Mouse (Mus musculus) CH12.LX (cell line): Measurements from ENCODE around the gene Cd40. TPM values are rescaled to one million over a fixed set of nuclear protein-coding genes. Genes with fewer than 3 reads are reported as not detected.

Source experiments
- DNase-seq: peaks from one replicate; pipeline ENCODE4 v3.0.0-alpha.2; 2013; ENCODE audit errors: extremely low read depth
- H3K27ac ChIP-seq: 2 replicates; pipeline ENCODE4 v1.5.1; 2012; ENCODE audit warnings: low read depth, mild to moderate bottlenecking, control low read depth, moderate library complexity; ENCODE audit not compliant: insufficient read depth
- H3K27me3 ChIP-seq: replicated peaks from 2 replicates; pipeline ENCODE3; 2012; ENCODE audit warnings: inconsistent platforms
- H3K36me3 ChIP-seq, 2 experiments: replicated peaks in 1 of 2; 2 replicates each; pipeline versions ENCODE3 to v1.6.1; 2012; ENCODE audit warnings: inconsistent platforms in 1 of 2, low read length in 1 of 2, mild to moderate bottlenecking in 1 of 2, mixed read lengths in 1 of 2, moderate library complexity in 1 of 2; ENCODE audit not compliant: control insufficient read depth in 1 of 2, insufficient read depth in 1 of 2
- H3K4me1 ChIP-seq, 2 experiments: 2 replicates each; pipeline ENCODE4 v1.6.1; 2012; ENCODE audit warnings: inconsistent platforms in 1 of 2, moderate library complexity in 1 of 2; ENCODE audit not compliant: insufficient read depth in 2 of 2, control insufficient read depth in 1 of 2
- H3K4me2 ChIP-seq: 2 replicates; pipeline ENCODE4 v1.6.1; 2012; ENCODE audit warnings: low read depth, mild to moderate bottlenecking, control low read depth; ENCODE audit not compliant: poor library complexity, insufficient read depth, severe bottlenecking
- H3K4me3 ChIP-seq, 3 experiments: fragments of 150-350 bp in 1 of 3; sonication (generic) in 1 of 3; replicated peaks in 1 of 3; 2 replicates each; pipeline versions ENCODE3 to v1.5.1; 2011 to 2012; ENCODE audit warnings: low read depth in 2 of 3, low read length in 2 of 3, mild to moderate bottlenecking in 2 of 3, moderate library complexity in 2 of 3, control low read depth in 1 of 3, improper control_type of control experiment in 1 of 3, inconsistent platforms in 1 of 3, mixed read lengths in 1 of 3; ENCODE audit not compliant: poor library complexity in 1 of 3
- H3K79me2 ChIP-seq: replicated peaks from 2 replicates; pipeline ENCODE4 v1.6.1; 2012; ENCODE audit warnings: mild to moderate bottlenecking, moderate library complexity; ENCODE audit not compliant: control insufficient read depth, poor library complexity, insufficient read depth, severe bottlenecking; ENCODE audit errors: extremely low read depth
- H3K9ac ChIP-seq: 2 replicates; pipeline ENCODE4 v1.6.1; 2012; ENCODE audit warnings: low read depth, mild to moderate bottlenecking, control low read depth, moderate library complexity; ENCODE audit not compliant: insufficient read depth
- H3K9me3 ChIP-seq: replicated peaks from 2 replicates; pipeline ENCODE3; 2012; ENCODE audit warnings: low read length, inconsistent platforms, mixed read lengths
- BHLHE40 ChIP-seq: IDR thresholded peaks from 2 replicates; pipeline ENCODE4 v1.6.1; 2011; ENCODE audit warnings: mild to moderate bottlenecking, low read depth, low read length, improper control_type of control experiment
- CHD1 ChIP-seq: IDR thresholded peaks from 2 replicates; pipeline ENCODE4 v1.6.1; 2012; ENCODE audit warnings: low read depth, low read length, improper control_type of control experiment, inconsistent platforms
- CHD2 ChIP-seq: IDR thresholded peaks from 2 replicates; pipeline ENCODE4 v1.6.1; 2011; ENCODE audit warnings: low read length, improper control_type of control experiment
- E2F4 ChIP-seq: IDR thresholded peaks from 2 replicates; pipeline ENCODE4 v1.6.1; 2011; ENCODE audit warnings: low read depth, low read length, improper control_type of control experiment; ENCODE audit not compliant: insufficient replicate concordance
- ELF1 ChIP-seq: IDR thresholded peaks from 2 replicates; pipeline ENCODE4 v1.6.1; 2014; ENCODE audit warnings: low read depth, mild to moderate bottlenecking, inconsistent platforms, low read length, improper control_type of control experiment
- ETS1 ChIP-seq: conservative IDR thresholded peaks from 2 replicates; pipeline ENCODE4 v1.6.1; 2012; ENCODE audit warnings: low read depth, mild to moderate bottlenecking, inconsistent platforms, low read length, improper control_type of control experiment, moderate library complexity
- GABPA ChIP-seq: IDR thresholded peaks from 2 replicates; pipeline ENCODE4 v1.6.1; 2012; ENCODE audit warnings: low read depth, low read length, improper control_type of control experiment, inconsistent platforms; ENCODE audit not compliant: insufficient replicate concordance
- HCFC1 ChIP-seq: IDR thresholded peaks from 2 replicates; pipeline ENCODE4 v1.6.1; 2012; ENCODE audit warnings: low read depth, mild to moderate bottlenecking, inconsistent platforms, low read length, improper control_type of control experiment
- JUN ChIP-seq: IDR thresholded peaks from 2 replicates; pipeline ENCODE4 v1.6.1; 2011; ENCODE audit warnings: low read depth, mild to moderate bottlenecking, low read length, improper control_type of control experiment, moderate library complexity; ENCODE audit not compliant: insufficient read depth
- JUND ChIP-seq: conservative IDR thresholded peaks from 2 replicates; pipeline ENCODE4 v1.6.1; 2011; ENCODE audit warnings: low read depth, low read length, improper control_type of control experiment
- KAT2A ChIP-seq: IDR thresholded peaks from 2 replicates; pipeline ENCODE4 v1.6.1; 2012; ENCODE audit warnings: low read length, improper control_type of control experiment, inconsistent platforms; ENCODE audit not compliant: insufficient replicate concordance
- MAX ChIP-seq: IDR thresholded peaks from 2 replicates; pipeline ENCODE4 v1.6.1; 2011; ENCODE audit warnings: low read length, improper control_type of control experiment
- MAZ ChIP-seq: IDR thresholded peaks from 2 replicates; pipeline ENCODE4 v1.6.1; 2012; ENCODE audit warnings: low read depth, mild to moderate bottlenecking, inconsistent platforms, low read length, improper control_type of control experiment, moderate library complexity
- MEF2A ChIP-seq: IDR thresholded peaks from 2 replicates; pipeline ENCODE4 v1.6.1; 2014; ENCODE audit warnings: low read depth, mild to moderate bottlenecking, inconsistent platforms, low read length, improper control_type of control experiment, borderline replicate concordance
- PAX5 ChIP-seq: IDR thresholded peaks from 2 replicates; pipeline ENCODE4 v1.6.1; 2012; ENCODE audit warnings: low read length, inconsistent platforms, mixed read lengths
- RAD21 ChIP-seq: IDR thresholded peaks from 2 replicates; pipeline ENCODE4 v1.6.1; 2011; ENCODE audit warnings: low read depth, mild to moderate bottlenecking, low read length, improper control_type of control experiment, moderate library complexity
- RCOR1 ChIP-seq: conservative IDR thresholded peaks from 2 replicates; pipeline ENCODE4 v1.6.1; 2012; ENCODE audit warnings: low read depth, mild to moderate bottlenecking, inconsistent platforms, low read length, improper control_type of control experiment
- SIN3A ChIP-seq: IDR thresholded peaks from 2 replicates; pipeline ENCODE4 v1.6.1; 2012; ENCODE audit warnings: low read length, improper control_type of control experiment, inconsistent platforms
- SMC3 ChIP-seq: IDR thresholded peaks from 2 replicates; pipeline ENCODE4 v1.6.1; 2011; ENCODE audit warnings: low read depth, low read length, improper control_type of control experiment
- TBP ChIP-seq: conservative IDR thresholded peaks from 2 replicates; pipeline ENCODE4 v1.6.1; 2011; ENCODE audit warnings: low read depth, low read length, improper control_type of control experiment
- TCF12 ChIP-seq: IDR thresholded peaks from 2 replicates; pipeline ENCODE4 v1.6.1; 2014; ENCODE audit warnings: low read depth, mild to moderate bottlenecking, inconsistent platforms, low read length, improper control_type of control experiment
- UBTF ChIP-seq: IDR thresholded peaks from 2 replicates; pipeline ENCODE4 v1.6.1; 2012; ENCODE audit warnings: low read depth, mild to moderate bottlenecking, inconsistent platforms, low read length, improper control_type of control experiment, moderate library complexity
- USF1 ChIP-seq: IDR thresholded peaks from 2 replicates; pipeline ENCODE4 v1.6.1; 2014; ENCODE audit warnings: low read depth, mild to moderate bottlenecking, inconsistent platforms, low read length, improper control_type of control experiment
- USF2 ChIP-seq: conservative IDR thresholded peaks from 2 replicates; pipeline ENCODE4 v1.6.1; 2011; ENCODE audit warnings: low read depth, low read length, improper control_type of control experiment
- ZC3H11A ChIP-seq: IDR thresholded peaks from 2 replicates; pipeline ENCODE4 v1.6.1; 2012; ENCODE audit warnings: low read depth, mild to moderate bottlenecking, inconsistent platforms, low read length, improper control_type of control experiment
- ZKSCAN1 ChIP-seq: IDR thresholded peaks from 2 replicates; pipeline ENCODE4 v1.6.1; 2012; ENCODE audit warnings: low read depth, inconsistent platforms, low read length, improper control_type of control experiment, borderline replicate concordance
- ZMIZ1 ChIP-seq: IDR thresholded peaks from 2 replicates; pipeline ENCODE4 v1.6.1; 2012; ENCODE audit warnings: low read depth, mild to moderate bottlenecking, inconsistent platforms, low read length, improper control_type of control experiment
- dilution Hi-C: fragments of 300-500 bp; cut with MboI; formaldehyde crosslinking; loops from 2 replicates; pipeline ENCODE4 v1.14.3; 2020; ENCODE audit warnings: low sequenced_read_pairs; ENCODE audit not compliant: extremely low pct_unique_long_range_greater_than_20kb, extremely low pct_ligation_motif_present
- in situ Hi-C: fragments of 300-500 bp; cut with MboI; formaldehyde crosslinking; loops from 3 replicates; pipeline ENCODE4 v1.14.3; 2019; ENCODE audit warnings: low sequenced_read_pairs, low pct_ligation_motif_present, low pct_unique_long_range_greater_than_20kb, mixed read lengths
- polyA plus RNA-seq: library from polyadenylated mRNA; unstranded; fragments of >175 nt; gene quantifications from 2 replicates; pipeline ENCODE4 v1.2.1, GENCODE M21; 2012; ENCODE audit warnings: low read depth; ENCODE audit not compliant: insufficient read length
- total RNA-seq, 2 experiments: library from RNA; depleted of rRNA; stranded (reverse); fragments of 300-350 nt in 1 of 2; fragments of >200 nt in 1 of 2; gene quantifications; 2 replicates each; pipeline ENCODE4 v1.2.3; 2012 to 2014

Gene Cd40
- total and polyA plus RNA-seq, 3 experiments: 146 to 223 (median 147) TPM

DNA sequence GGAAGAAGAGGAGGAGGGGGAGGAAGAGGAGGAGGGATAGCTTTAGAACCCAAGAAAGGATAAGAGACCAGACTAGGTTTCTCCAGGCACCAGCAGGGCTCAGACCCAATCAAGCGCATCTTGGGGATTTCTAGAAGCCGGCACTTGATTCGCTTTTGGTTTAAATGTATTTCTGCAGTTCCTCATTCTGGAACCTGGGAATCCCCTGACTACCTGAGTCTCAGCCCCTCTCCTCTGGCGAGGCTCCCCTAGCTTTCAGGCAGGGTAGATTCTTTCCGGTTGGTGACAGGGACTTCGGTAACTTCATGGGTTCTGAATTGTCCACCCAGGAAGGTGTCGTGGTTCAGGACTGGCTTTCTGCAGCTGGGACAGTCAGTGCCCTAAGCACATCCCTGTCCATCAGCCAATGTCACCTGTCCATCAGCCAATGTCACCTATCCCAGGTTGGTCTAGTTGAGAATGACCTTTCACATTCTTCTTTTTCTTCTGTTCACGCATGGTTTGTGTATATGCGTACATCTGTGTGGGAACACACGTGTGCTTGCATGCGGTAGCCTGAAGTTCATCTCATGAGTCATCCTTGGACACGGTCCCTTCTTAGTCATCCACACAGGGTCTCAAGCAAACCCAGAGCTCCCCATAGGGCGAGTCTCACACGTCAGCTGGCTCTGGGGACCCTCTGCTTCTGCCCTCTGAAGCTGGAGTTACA lies 1.1 kb downstream of the Cd40 start (continued):
- TF ChIP-seq E2F4 (no peak), ZMIZ1 (no peak; the same call in 1 of the 2 replicates), MEF2A (peak; percentile 81), GABPA (no peak), KAT2A (0 out of 2 replicates have a peak, but pooled peaks have one; percentile 47), PAX5 (no peak), TCF12 (peak; percentile 73), TBP (0 out of 2 replicates have a peak, but pooled peaks have one; percentile 31)

DNA sequence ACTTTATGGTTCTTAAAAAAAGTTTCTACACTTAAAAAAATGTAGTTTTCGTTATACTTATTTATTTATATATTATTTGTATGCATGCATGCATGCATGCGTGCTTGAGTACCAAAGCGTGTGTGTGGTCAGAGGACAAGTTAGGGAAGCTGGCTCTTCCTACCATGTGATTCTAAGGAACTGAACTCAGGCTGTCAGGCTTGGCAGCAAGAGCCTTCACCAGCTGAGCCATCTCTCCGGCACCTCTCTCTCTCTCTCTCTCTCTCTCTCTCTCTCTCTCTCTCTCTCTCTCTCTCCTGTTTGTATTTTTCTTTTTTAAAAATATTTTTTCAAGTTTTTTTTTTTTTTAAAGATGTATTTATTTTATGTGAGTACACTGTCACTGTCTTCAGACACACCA lies 4.5 kb downstream of the Cd40 start:
- Histone ChIP-seq H3K4me1 (peaks cover 18 to 73% of the 10 kb centered on the region in 2 experiments), H3K27ac (no peak overlapping the region), H3K9ac (no peak overlapping the region), H3K9me3 (no peaks in the 10 kb centered on the region), H3K79me2 (peaks cover 53% of the 10 kb centered on the region), H3K36me3 (peaks cover 42 to 60% of the 10 kb centered on the region in 2 experiments), H3K4me2 (no peak overlapping the region), H3K27me3 (no peaks in the 10 kb centered on the region), H3K4me3 (no peak overlapping the region)
- no peak for TF ChIP-seq JUND
- TF ChIP-seq ZMIZ1: 0 out of 2 replicates have a peak, but pooled peaks have one; percentile 16
- no peak for DNase-seq
- dilution Hi-C loops (no loop called here), in situ Hi-C loops (no loop called here)

- dilution Hi-C loops (no loop called here), in situ Hi-C loops (no loop called here)
- peaks cover 61 to 79% of the 10 kb centered on the region in 2 experiments for H3K36me3 ChIP-seq
- H3K4me3 ChIP-seq: no peak overlapping the region
- no peak overlapping the region for H3K9ac ChIP-seq
- DNase-seq: no peak
- peaks cover 18 to 73% of the 10 kb centered on the region in 2 experiments for H3K4me1 ChIP-seq
- H3K9me3 ChIP-seq: no peaks in the 10 kb centered on the region
- no peak overlapping the region for H3K4me2 ChIP-seq
- no peak overlapping the region for H3K27ac ChIP-seq
- TF ChIP-seq JUN (no peak), USF2 (no peak), ZKSCAN1 (no peak), ETS1 (no peak), USF1 (no peak), SMC3 (no peak), SIN3A (no peak), TCF12 (no peak), UBTF (no peak), ZC3H11A (no peak), CHD2 (no peak), BHLHE40 (no peak), RCOR1 (no peak), MAX (no peak), ZMIZ1 (no peak), HCFC1 (no peak), MAZ (no peak), RAD21 (no peak), CHD1 (no peak), ELF1 (no peak)
- no peaks in the 10 kb centered on the region for H3K27me3 ChIP-seq
- peaks cover 52% of the 10 kb centered on the region for H3K79me2 ChIP-seq
These were observed 6.4 kb downstream of the Cd40 start for GRCm38 (mm10) chr2:165061638-165062433.
